Mouse (Mus musculus) lung, embryonic 14.5 days (tissue): ENCODE measurements around the gene Fam241a. TPM values are rescaled to one million over a fixed set of nuclear protein-coding genes. Genes with fewer than 3 reads are reported as not detected.

Source experiments
- ATAC-seq: fragments of 200-750 bp; cut with Nextera tagmentation; 2 replicates; pipeline ENCODE4 v1.8.0; 2017; ENCODE audit warnings: mild to moderate bottlenecking, moderate TSS enrichment, moderate library complexity; ENCODE audit not compliant: insufficient read depth
- DNase-seq: peaks from one replicate; pipeline ENCODE4 v3.0.0-alpha.2; 2015
- H3K27ac ChIP-seq: fragments of 300-500 bp; sonication (generic); 2 replicates; pipeline ENCODE4 v1.5.1; 2014; ENCODE audit warnings: low read depth, mild to moderate bottlenecking, moderate library complexity
- H3K27me3 ChIP-seq: fragments of 300-500 bp; sonication (generic); 2 replicates; pipeline ENCODE4 v1.6.1; 2014; ENCODE audit warnings: low read length, control low read depth; ENCODE audit not compliant: insufficient read depth
- H3K36me3 ChIP-seq: fragments of 300-500 bp; sonication (generic); 2 replicates; pipeline ENCODE4 v1.6.1; 2014; ENCODE audit warnings: control low read depth; ENCODE audit not compliant: insufficient read depth
- H3K4me1 ChIP-seq: fragments of 300-500 bp; sonication (generic); 2 replicates; pipeline ENCODE4 v1.6.1; 2014; ENCODE audit warnings: antibody characterized with exemption, control low read depth; ENCODE audit not compliant: insufficient read depth
- H3K4me2 ChIP-seq: fragments of 300-500 bp; sonication (generic); 2 replicates; pipeline ENCODE4 v1.6.1; 2014; ENCODE audit warnings: mild to moderate bottlenecking
- H3K4me3 ChIP-seq: fragments of 300-500 bp; sonication (generic); 2 replicates; pipeline ENCODE4 v1.5.1; 2014; ENCODE audit warnings: low read depth, low read length
- H3K9ac ChIP-seq: fragments of 300-500 bp; sonication (generic); 2 replicates; pipeline ENCODE4 v1.6.1; 2014
- H3K9me3 ChIP-seq: fragments of 300-500 bp; sonication (generic); 2 replicates; pipeline ENCODE4 v1.6.1; 2016; ENCODE audit warnings: low read depth, low read length, control low read depth
- CTCF ChIP-seq: IDR thresholded peaks from 2 replicates; pipeline ENCODE4 v1.5.1; 2016; ENCODE audit warnings: antibody characterized with exemption, low read depth
- WGBS: fragments of 180-500 bp; shearing (Covaris S2); extraction: QIAGEN DNeasy Blood & Tissue Kit; methylation state at CpG from one replicate; pipeline ENCODE4 v1.1.7; 2014; 5-methylcytosine and 5-hydroxymethylcytosine counted together
- polyA plus RNA-seq: library from polyadenylated mRNA; unstranded; fragments of >200 nt; fragmentation: Nextera tagmentation; extraction: Ambion mirVana; gene quantifications from 2 replicates; pipeline ENCODE4 v1.2.1, GENCODE M21; 2014

Fam241a gene
- polyA plus RNA-seq, 1 experiment from 2014 or later = 6.6 TPM

DNA sequence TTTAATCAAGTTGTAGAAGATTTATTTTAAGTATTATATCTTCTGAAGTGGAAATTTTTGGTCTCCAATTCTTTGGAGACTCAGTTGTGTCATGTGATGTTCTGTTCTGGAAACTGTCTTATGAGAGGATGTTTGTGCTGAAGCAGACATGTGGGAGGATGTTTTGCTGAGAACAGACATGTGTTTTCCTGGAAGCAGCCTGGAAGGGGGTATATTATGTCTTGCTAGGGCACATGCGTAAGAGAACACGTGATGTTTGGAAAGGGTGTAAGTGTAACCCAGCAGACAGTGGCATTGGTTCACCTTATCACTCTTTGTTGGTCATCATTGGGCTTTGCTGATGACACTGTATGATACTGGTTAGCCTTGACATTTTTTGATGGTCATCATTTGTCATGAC, 20.6 kb downstream of the Fam241a start:
- 80% methylated on average over 2 of the region's 2 CpGs for WGBS
- no peaks in the 10 kb centered on the region for H3K27me3 ChIP-seq
- H3K9me3 ChIP-seq = no peaks in the 10 kb centered on the region
- ATAC-seq = no peak
- no peak for TF ChIP-seq CTCF
- H3K4me2 ChIP-seq = no peak overlapping the region
- H3K9ac ChIP-seq = no peak overlapping the region
- H3K4me1 ChIP-seq = no peaks in the 10 kb centered on the region
- no peak overlapping the region for H3K27ac ChIP-seq
- no peak overlapping the region for H3K4me3 ChIP-seq
- no peaks in the 10 kb centered on the region for H3K36me3 ChIP-seq
- no peak for DNase-seq

DNA sequence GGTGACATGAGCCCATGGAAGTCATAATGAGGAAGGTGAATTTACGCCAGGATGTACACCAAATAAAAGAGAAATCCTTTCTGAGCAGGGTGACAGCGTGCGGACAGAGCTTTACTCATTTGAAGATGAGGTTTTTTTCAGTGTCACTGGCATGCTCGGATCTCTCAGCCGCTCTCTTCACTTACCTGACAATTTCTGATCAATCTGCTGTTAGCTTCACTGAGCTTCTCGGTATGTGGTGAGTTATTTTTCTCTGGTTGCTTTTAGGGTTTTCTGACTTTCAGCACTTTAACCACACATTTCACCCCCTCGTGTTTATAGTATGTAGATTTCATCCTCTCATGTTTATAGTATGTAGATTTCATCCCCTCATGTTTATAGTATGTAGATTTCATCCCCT, 21.1 kb downstream of the Fam241a start:
- H3K27ac ChIP-seq = no peak overlapping the region
- H3K4me2 ChIP-seq = no peak overlapping the region
- H3K9me3 ChIP-seq = no peaks in the 10 kb centered on the region
- no peaks in the 10 kb centered on the region for H3K36me3 ChIP-seq
- H3K27me3 ChIP-seq = no peaks in the 10 kb centered on the region
- ATAC-seq (no peak), DNase-seq (no peak)
- WGBS = 62% methylated on average over 7 of the region's 7 CpGs
- H3K4me3 ChIP-seq = no peak overlapping the region
- no peaks in the 10 kb centered on the region for H3K4me1 ChIP-seq
- H3K9ac ChIP-seq = no peak overlapping the region
- no peak for TF ChIP-seq CTCF

DNA sequence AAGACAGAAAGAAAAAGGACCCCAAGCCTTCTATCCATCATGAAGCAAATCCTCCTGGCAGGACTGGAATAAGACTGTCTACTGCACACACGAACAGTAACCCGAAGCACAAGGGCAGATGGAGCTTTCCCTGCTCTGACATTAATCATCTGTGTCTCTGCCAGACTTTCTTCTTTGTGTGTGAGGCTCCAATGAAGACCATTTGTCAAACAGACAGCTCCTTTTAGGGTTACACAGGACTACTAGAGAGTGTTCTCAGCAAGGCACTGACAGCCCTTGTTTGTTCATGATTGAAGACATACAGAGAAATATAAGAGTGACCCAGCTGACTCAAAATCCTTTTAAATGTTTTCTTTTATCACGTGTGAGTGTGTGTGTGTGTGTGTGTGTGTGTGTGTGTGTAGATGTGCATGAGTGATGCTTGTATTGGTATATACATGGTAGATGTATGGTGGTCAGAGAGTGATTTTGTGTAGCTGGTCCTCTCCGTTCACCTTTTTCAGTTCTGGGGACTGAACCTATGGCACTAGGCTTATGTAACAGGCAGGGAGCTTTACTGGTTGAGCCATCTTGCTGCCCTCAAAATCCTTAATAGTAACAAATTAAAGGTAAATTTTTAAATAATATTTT, 21.8 kb downstream of the Fam241a start:
- H3K4me1 ChIP-seq = no peaks in the 10 kb centered on the region
- WGBS = 18% methylated on average over 4 of the region's 4 CpGs
- H3K36me3 ChIP-seq = no peaks in the 10 kb centered on the region
- H3K9me3 ChIP-seq = no peaks in the 10 kb centered on the region
- H3K27me3 ChIP-seq = no peaks in the 10 kb centered on the region
- no peak overlapping the region for H3K4me2 ChIP-seq
- H3K4me3 ChIP-seq = no peak overlapping the region
- H3K27ac ChIP-seq = no peak overlapping the region
- TF ChIP-seq CTCF = no peak
- ATAC-seq (peak; percentile 52; the same call in 1 of the 2 replicates), DNase-seq (peak; percentile 33)
- H3K9ac ChIP-seq = no peak overlapping the region

DNA sequence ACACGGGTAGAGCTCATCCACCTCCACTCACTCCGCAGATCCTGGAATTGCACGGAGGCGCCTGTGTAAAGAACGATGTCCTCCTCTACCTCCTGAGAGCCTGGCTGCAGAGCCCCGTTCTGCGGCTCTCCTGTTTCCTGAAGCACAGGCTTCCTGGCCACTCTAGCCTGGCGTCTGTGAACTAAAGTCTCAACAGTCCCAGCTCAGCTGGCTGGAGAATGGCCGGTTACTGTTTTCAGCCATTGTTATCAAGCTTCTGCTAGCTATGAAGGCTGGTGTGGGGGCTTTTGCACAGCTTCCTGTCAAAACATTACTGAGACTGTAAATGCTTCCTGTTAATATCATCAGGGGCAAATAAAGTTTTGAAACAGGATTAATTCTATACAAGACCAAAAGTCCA, 24.5 kb downstream of the Fam241a start:
- H3K4me1 ChIP-seq = no peaks in the 10 kb centered on the region
- no peaks in the 10 kb centered on the region for H3K36me3 ChIP-seq
- ATAC-seq = no peak
- H3K27me3 ChIP-seq = no peaks in the 10 kb centered on the region
- H3K4me2 ChIP-seq = no peak overlapping the region
- H3K27ac ChIP-seq = no peak overlapping the region
- no peaks in the 10 kb centered on the region for H3K9me3 ChIP-seq
- H3K9ac ChIP-seq = no peak overlapping the region
- no peak overlapping the region for H3K4me3 ChIP-seq
- 56% methylated on average over 9 of the region's 9 CpGs for WGBS
- TF ChIP-seq CTCF = no peak
- DNase-seq = peak; percentile 41

DNA sequence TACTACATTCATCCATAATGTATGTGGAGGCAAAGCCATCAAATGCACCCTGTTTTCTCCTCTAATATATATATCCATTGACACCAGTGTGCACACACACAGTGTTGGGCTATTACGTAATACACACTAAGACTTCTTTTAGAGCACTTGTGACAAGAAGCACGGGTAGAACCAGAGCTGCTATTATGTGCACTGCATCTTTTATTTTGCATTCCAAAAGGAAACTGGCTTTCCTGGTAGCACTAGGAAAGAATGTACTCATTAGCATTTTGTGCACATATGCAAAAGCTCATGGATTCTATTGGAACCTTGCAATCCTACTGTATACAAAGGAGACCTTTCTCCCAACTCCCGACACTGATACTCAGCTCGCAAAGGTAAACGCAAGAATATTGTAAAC, 27.2 kb downstream of the Fam241a start:
- no peak for TF ChIP-seq CTCF
- 68% methylated on average over 5 of the region's 5 CpGs for WGBS
- DNase-seq (no peak), ATAC-seq (no peak)
- H3K4me2 ChIP-seq = no peak overlapping the region
- H3K9me3 ChIP-seq = no peaks in the 10 kb centered on the region
- no peak overlapping the region for H3K27ac ChIP-seq
- H3K27me3 ChIP-seq = no peaks in the 10 kb centered on the region
- no peaks in the 10 kb centered on the region for H3K36me3 ChIP-seq
- H3K9ac ChIP-seq = no peak overlapping the region
- H3K4me3 ChIP-seq = no peak overlapping the region
- H3K4me1 ChIP-seq = no peaks in the 10 kb centered on the region

DNA sequence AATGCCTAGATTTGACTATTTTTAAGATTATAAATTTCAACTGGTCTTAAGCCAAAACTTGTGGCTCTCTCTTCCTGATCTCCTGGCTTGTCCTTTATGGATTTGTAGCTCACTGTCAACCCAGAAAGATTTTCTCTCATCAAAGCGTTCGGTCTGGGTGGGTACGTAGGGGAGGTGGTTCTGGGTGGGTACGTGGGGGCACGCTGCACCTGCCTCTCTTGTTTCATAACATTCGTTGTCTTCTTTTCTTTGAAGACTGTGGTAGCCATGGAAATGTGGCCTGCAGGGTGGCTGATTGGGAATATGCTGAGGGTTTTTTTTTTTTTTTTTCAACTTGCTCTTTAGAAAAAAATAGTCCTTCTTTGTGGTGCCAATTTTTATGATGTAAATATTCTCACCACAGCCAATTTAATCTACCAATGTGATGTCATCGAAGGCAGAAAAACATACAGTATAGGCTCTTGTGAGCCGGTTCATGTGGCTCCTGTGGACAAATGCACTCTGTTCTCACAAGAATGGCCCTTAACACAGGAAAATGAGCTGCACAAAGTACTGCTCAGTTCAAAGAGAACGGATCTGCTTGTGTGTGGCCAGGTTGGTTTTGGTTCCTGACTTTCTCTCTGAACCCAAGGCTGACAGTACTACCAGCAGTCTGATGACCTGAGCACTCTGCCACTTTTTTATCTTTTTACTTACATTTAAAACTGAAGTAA, 27.9 kb downstream of the Fam241a start:
- Histone ChIP-seq H3K9ac (no peak overlapping the region), H3K4me3 (no peak overlapping the region), H3K9me3 (no peaks in the 10 kb centered on the region), H3K27ac (no peak overlapping the region), H3K4me1 (peaks cover 2% of the 10 kb centered on the region; the same call in 1 of the 2 replicates), H3K4me2 (no peak overlapping the region), H3K36me3 (no peaks in the 10 kb centered on the region), H3K27me3 (no peaks in the 10 kb centered on the region)
- WGBS = 75% methylated on average over 9 of the region's 9 CpGs
- no peak for TF ChIP-seq CTCF
- DNase-seq (no peak), ATAC-seq (no peak)

DNA sequence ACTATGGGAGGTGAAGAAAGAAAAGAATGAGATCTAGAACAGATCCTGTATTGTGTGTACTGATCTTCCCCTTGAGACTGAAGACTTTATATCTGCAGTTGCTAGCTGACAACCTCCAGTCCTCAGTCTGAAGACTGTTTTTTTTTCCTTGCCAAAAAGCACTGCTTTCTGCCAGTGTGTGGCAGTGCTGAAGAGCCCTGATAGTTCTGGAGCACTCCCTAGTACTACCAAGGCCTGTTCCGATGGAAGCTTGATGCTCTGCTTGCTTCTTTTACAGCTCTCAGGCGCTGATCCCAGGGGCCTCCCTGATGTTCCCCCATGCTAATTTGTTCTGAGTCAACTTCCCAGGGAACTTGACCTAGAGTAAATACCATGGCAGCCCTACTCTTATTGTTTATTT, 31.9 kb downstream of the Fam241a start:
- Histone ChIP-seq H3K4me3 (no peak overlapping the region), H3K9ac (no peak overlapping the region), H3K4me2 (no peak overlapping the region), H3K27ac (peak overlapping the region; percentile 19; the same call in 1 of the 2 replicates), H3K9me3 (no peaks in the 10 kb centered on the region), H3K36me3 (no peaks in the 10 kb centered on the region), H3K4me1 (peaks cover 2% of the 10 kb centered on the region; the same call in 1 of the 2 replicates), H3K27me3 (no peaks in the 10 kb centered on the region)
- no peak for ATAC-seq
- 28% methylated on average over 2 of the region's 2 CpGs for WGBS
- TF ChIP-seq CTCF = no peak
- no peak for DNase-seq
